Mouse (Mus musculus) kidney, embryonic 14.5 days (tissue): Measurements from ENCODE around the gene Lrrc58. TPM values are rescaled to one million over a fixed set of nuclear protein-coding genes. Genes with fewer than 3 reads are reported as not detected.

Source experiments
- ATAC-seq: fragments of 200-750 bp; cut with Nextera tagmentation; 2 replicates; pipeline ENCODE4 v1.8.0; 2017; ENCODE audit warnings: moderate number of reproducible peaks, mild to moderate bottlenecking, moderate TSS enrichment, moderate library complexity; ENCODE audit not compliant: low FRiP score, low TSS enrichment
- H3K27ac ChIP-seq: fragments of 300-500 bp; sonication (generic); 2 replicates; pipeline ENCODE4 v1.5.1; 2014; ENCODE audit warnings: low read depth, mild to moderate bottlenecking, low read length, moderate library complexity, mixed read lengths
- H3K27me3 ChIP-seq: fragments of 300-500 bp; sonication (generic); 2 replicates; pipeline ENCODE4 v1.6.1; 2014; ENCODE audit warnings: mild to moderate bottlenecking, low read length; ENCODE audit not compliant: control insufficient read depth, insufficient read depth
- H3K36me3 ChIP-seq: fragments of 300-500 bp; sonication (generic); 2 replicates; pipeline ENCODE4 v1.6.1; 2014; ENCODE audit warnings: low read length, mixed read lengths; ENCODE audit not compliant: control insufficient read depth, insufficient read depth
- H3K4me1 ChIP-seq: fragments of 300-500 bp; sonication (generic); 2 replicates; pipeline ENCODE4 v1.6.1; 2014; ENCODE audit warnings: low read length, mixed read lengths; ENCODE audit not compliant: control insufficient read depth, insufficient read depth
- H3K4me2 ChIP-seq: fragments of 300-500 bp; sonication (generic); replicated peaks from 2 replicates; pipeline ENCODE4 v1.6.1; 2014; ENCODE audit warnings: low read depth, mild to moderate bottlenecking, low read length
- H3K4me3 ChIP-seq: fragments of 300-500 bp; sonication (generic); 2 replicates; pipeline ENCODE4 v1.5.1; 2014; ENCODE audit warnings: mild to moderate bottlenecking, low read length
- H3K9ac ChIP-seq: fragments of 300-500 bp; sonication (generic); 2 replicates; pipeline ENCODE4 v1.6.1; 2014; ENCODE audit warnings: low read depth, mild to moderate bottlenecking, low read length, moderate library complexity
- H3K9me3 ChIP-seq: fragments of 300-500 bp; sonication (generic); 2 replicates; pipeline ENCODE4 v1.6.1; 2016; ENCODE audit warnings: low read length; ENCODE audit not compliant: control insufficient read depth
- WGBS: fragments of 180-500 bp; shearing (Covaris S2); extraction: QIAGEN DNeasy Blood & Tissue Kit; methylation state at CpG from one replicate; pipeline ENCODE4 v1.1.7; 2014; 5-methylcytosine and 5-hydroxymethylcytosine counted together
- polyA plus RNA-seq: library from polyadenylated mRNA; unstranded; fragments of >200 nt; fragmentation: Nextera tagmentation; extraction: Ambion mirVana; gene quantifications from 2 replicates; pipeline ENCODE4 v1.2.1, GENCODE M21; 2014

Gene Lrrc58
- polyA plus RNA-seq, 1 experiment from 2014 or later = 78.1 TPM

- no peak overlapping the region for H3K27ac ChIP-seq
- no peaks in the 10 kb centered on the region for H3K9me3 ChIP-seq
- H3K4me1 ChIP-seq = 0 out of 2 replicates have a peak, but pooled peaks cover 3% of the 10 kb centered on the region
- WGBS = 59% methylated on average over 7 of the region's 7 CpGs
- no peak overlapping the region for H3K4me2 ChIP-seq
- H3K27me3 ChIP-seq = no peaks in the 10 kb centered on the region
- H3K36me3 ChIP-seq = no peaks in the 10 kb centered on the region
- no peak overlapping the region for H3K4me3 ChIP-seq
- peak; percentile 52; the same call in 1 of the 2 replicates for ATAC-seq
- no peak overlapping the region for H3K9ac ChIP-seq
Measured at GRCm38 (mm10) chr16:37860213-37860612, 8.0 kb upstream of the Lrrc58 start.

- WGBS = 82% methylated on average over 7 of the region's 7 CpGs
- no peak within 1 kb of the TSS for H3K4me3 ChIP-seq
- H3K9ac ChIP-seq = no peak within 1 kb of the TSS
- no peaks in the 10 kb centered on the region for H3K27me3 ChIP-seq
- H3K4me1 ChIP-seq = 0 out of 2 replicates have a peak, but pooled peaks cover 3% of the 10 kb centered on the region
- H3K36me3 ChIP-seq = no peaks in the 10 kb centered on the region
- H3K4me2 ChIP-seq = no peak within 1 kb of the TSS
- no peak for ATAC-seq
- no peak within 1 kb of the TSS for H3K27ac ChIP-seq
- no peaks in the 10 kb centered on the region for H3K9me3 ChIP-seq
Measured at GRCm38 (mm10) chr16:37861029-37861428, 7.2 kb upstream of the Lrrc58 start, which contains the start of gene Gm36028. Gene Gm36028, minus strand, starts transcription at chr16:37861146.

GRCm38 (mm10) chr16:37863876-37864275, 4.3 kb upstream of the Lrrc58 start:
- Histone ChIP-seq H3K9ac (no peak overlapping the region), H3K4me2 (no peak overlapping the region), H3K4me3 (no peak overlapping the region), H3K27me3 (no peaks in the 10 kb centered on the region), H3K27ac (no peak overlapping the region), H3K36me3 (no peaks in the 10 kb centered on the region), H3K4me1 (no peaks in the 10 kb centered on the region), H3K9me3 (no peaks in the 10 kb centered on the region)
- 73% methylated on average over 3 of the region's 3 CpGs for WGBS
- ATAC-seq = no peak

GRCm38 (mm10) chr16:37865841-37866240, 2.3 kb upstream of the Lrrc58 start:
- no peak for ATAC-seq
- peaks cover 5% of the 10 kb centered on the region; the same call in 1 of the 2 replicates for H3K4me1 ChIP-seq
- H3K27me3 ChIP-seq = no peaks in the 10 kb centered on the region
- H3K4me2 ChIP-seq = no peak overlapping the region
- 86% methylated on average over 9 of the region's 9 CpGs for WGBS
- H3K9me3 ChIP-seq = no peaks in the 10 kb centered on the region
- no peak overlapping the region for H3K9ac ChIP-seq
- H3K36me3 ChIP-seq = no peaks in the 10 kb centered on the region
- no peak overlapping the region for H3K4me3 ChIP-seq
- H3K27ac ChIP-seq = no peak overlapping the region

- under 1% methylated on average over 44 of the region's 87 CpGs for WGBS
- no peaks in the 10 kb centered on the region for H3K9me3 ChIP-seq
- no peaks in the 10 kb centered on the region for H3K27me3 ChIP-seq
- peak overlapping the region; percentile 99 for H3K9ac ChIP-seq
- ATAC-seq = peak; percentile 79
- H3K4me2 ChIP-seq = peak overlapping the region; percentile 81
- H3K4me1 ChIP-seq = peaks cover 12% of the 10 kb centered on the region; the same call in 1 of the 2 replicates
- H3K27ac ChIP-seq = peak overlapping the region; percentile 99
- peak overlapping the region; percentile 98 for H3K4me3 ChIP-seq
- no peaks in the 10 kb centered on the region; the same call in 1 of the 2 replicates for H3K36me3 ChIP-seq
Measured at GRCm38 (mm10) chr16:37868506-37869469, 599 bp downstream of the Lrrc58 start.

GRCm38 (mm10) chr16:37869470-37870231, 1.5 kb downstream of the Lrrc58 start:
- H3K9me3 ChIP-seq = no peaks in the 10 kb centered on the region
- 19% methylated on average over 4 of the region's 4 CpGs for WGBS
- no peaks in the 10 kb centered on the region for H3K27me3 ChIP-seq
- peak overlapping the region; percentile 81 for H3K4me2 ChIP-seq
- H3K9ac ChIP-seq = peak overlapping the region; percentile 99
- no peak for ATAC-seq
- H3K4me3 ChIP-seq = peak overlapping the region; percentile 98
- peaks cover 12% of the 10 kb centered on the region; the same call in 1 of the 2 replicates for H3K4me1 ChIP-seq
- H3K36me3 ChIP-seq = no peaks in the 10 kb centered on the region; the same call in 1 of the 2 replicates
- H3K27ac ChIP-seq = peak overlapping the region; percentile 99

GRCm38 (mm10) chr16:37871112-37871715, 3.0 kb downstream of the Lrrc58 start:
- no peak for ATAC-seq
- Histone ChIP-seq H3K36me3 (no peaks in the 10 kb centered on the region; the same call in 1 of the 2 replicates), H3K27me3 (no peaks in the 10 kb centered on the region), H3K9me3 (no peaks in the 10 kb centered on the region), H3K27ac (no peak overlapping the region), H3K4me1 (peaks cover 12% of the 10 kb centered on the region; the same call in 1 of the 2 replicates), H3K9ac (no peak overlapping the region), H3K4me3 (no peak overlapping the region), H3K4me2 (no peak overlapping the region)
- 74% methylated on average over 4 of the region's 4 CpGs for WGBS

- Histone ChIP-seq H3K4me2 (no peak overlapping the region), H3K9me3 (no peaks in the 10 kb centered on the region), H3K27ac (no peak overlapping the region), H3K27me3 (no peaks in the 10 kb centered on the region), H3K36me3 (peaks cover 23% of the 10 kb centered on the region), H3K9ac (no peak overlapping the region), H3K4me3 (no peak overlapping the region), H3K4me1 (peaks cover 11% of the 10 kb centered on the region; the same call in 1 of the 2 replicates)
- no peak for ATAC-seq
- 94% methylated on average over 4 of the region's 4 CpGs for WGBS
Measured at GRCm38 (mm10) chr16:37874501-37875235, 6.5 kb downstream of the Lrrc58 start.
